Mouse (Mus musculus) hindbrain, embryonic 15.5 days (tissue): ENCODE measurements around the gene Rtl5. TPM values are rescaled to one million over a fixed set of nuclear protein-coding genes. Genes with fewer than 3 reads are reported as not detected.
A peak's percentile ranks its signal among the peaks of the same experiment; 100 is the strongest.

Experiments
- ATAC-seq: fragments of 200-750 bp; cut with Nextera tagmentation; 2 replicates; pipeline ENCODE4 v1.8.0; 2017; ENCODE audit warnings: low read depth, moderate number of reproducible peaks, moderate TSS enrichment; ENCODE audit not compliant: low FRiP score
- H3K27ac ChIP-seq: fragments of 300-500 bp; sonication (generic); replicated peaks from 2 replicates; pipeline ENCODE4 v1.5.1; 2015; ENCODE audit warnings: mild to moderate bottlenecking, inconsistent platforms
- H3K27me3 ChIP-seq: fragments of 300-500 bp; sonication (generic); 2 replicates; pipeline ENCODE4 v1.6.1; 2015; ENCODE audit warnings: control low read depth, inconsistent platforms
- H3K36me3 ChIP-seq: fragments of 300-500 bp; sonication (generic); 2 replicates; pipeline ENCODE4 v1.6.1; 2015; ENCODE audit warnings: control low read depth, inconsistent platforms
- H3K4me1 ChIP-seq: fragments of 300-500 bp; sonication (generic); replicated peaks from 2 replicates; pipeline ENCODE4 v1.6.1; 2015; ENCODE audit warnings: control low read depth, inconsistent platforms
- H3K4me2 ChIP-seq: fragments of 300-500 bp; sonication (generic); 2 replicates; pipeline ENCODE4 v1.6.1; 2015; ENCODE audit warnings: moderate library complexity, mild to moderate bottlenecking, inconsistent platforms
- H3K4me3 ChIP-seq: fragments of 300-500 bp; sonication (generic); 2 replicates; pipeline ENCODE4 v1.5.1; 2015; ENCODE audit warnings: mild to moderate bottlenecking, inconsistent platforms
- H3K9ac ChIP-seq: fragments of 300-500 bp; sonication (generic); 2 replicates; pipeline ENCODE4 v1.6.1; 2015; ENCODE audit warnings: inconsistent platforms
- H3K9me3 ChIP-seq: fragments of 300-500 bp; sonication (generic); 2 replicates; pipeline ENCODE4 v1.6.1; 2016; ENCODE audit warnings: control low read depth, inconsistent platforms
- WGBS: fragments of 180-500 bp; shearing (Covaris S2); methylation state at CpG from one replicate; pipeline ENCODE4 v1.1.7; 2015; 5-methylcytosine and 5-hydroxymethylcytosine counted together
- polyA plus RNA-seq: library from polyadenylated mRNA; unstranded; fragments of >200 nt; fragmentation: Nextera tagmentation; extraction: Ambion mirVana; gene quantifications from 2 replicates; pipeline ENCODE4 v1.2.1, GENCODE M21; 2015

The Rtl5 gene
- polyA plus RNA-seq, 1 experiment from 2014 or later, result 8.2 TPM

GRCm38 (mm10) chrX:102081076-102081475 is 10.0 kb upstream of the Rtl5 start:
- no peak overlapping the region for H3K4me2 ChIP-seq
- WGBS, result 47% methylated on average over 10 of the region's 10 CpGs
- H3K4me1 ChIP-seq, result peaks cover 21% of the 10 kb centered on the region
- H3K9me3 ChIP-seq, result no peaks in the 10 kb centered on the region
- H3K27me3 ChIP-seq, result no peaks in the 10 kb centered on the region
- H3K27ac ChIP-seq, result peak overlapping the region; percentile 83
- no peak overlapping the region for H3K4me3 ChIP-seq
- H3K9ac ChIP-seq, result no peak overlapping the region
- H3K36me3 ChIP-seq, result no peaks in the 10 kb centered on the region
- peak; percentile 14; the same call in 1 of the 2 replicates for ATAC-seq

- Histone ChIP-seq H3K27me3 (peaks cover 3% of the 10 kb centered on the region; the same call in 1 of the 2 replicates), H3K27ac (no peak overlapping the region), H3K4me2 (no peak overlapping the region), H3K4me1 (peaks cover 12% of the 10 kb centered on the region), H3K9me3 (no peaks in the 10 kb centered on the region), H3K9ac (no peak overlapping the region), H3K36me3 (no peaks in the 10 kb centered on the region), H3K4me3 (no peak overlapping the region)
- WGBS, result 85% methylated on average over 7 of the region's 7 CpGs
- ATAC-seq, result no peak
Measured at GRCm38 (mm10) chrX:102076886-102077765, 6.0 kb upstream of the Rtl5 start.

- no peaks in the 10 kb centered on the region for H3K36me3 ChIP-seq
- H3K4me3 ChIP-seq, result no peak overlapping the region
- ATAC-seq, result no peak
- 0 out of 2 replicates have a peak, but pooled peaks cover 5% of the 10 kb centered on the region for H3K4me1 ChIP-seq
- H3K27ac ChIP-seq, result no peak overlapping the region
- H3K27me3 ChIP-seq, result peaks cover 3% of the 10 kb centered on the region; the same call in 1 of the 2 replicates
- no peak overlapping the region for H3K4me2 ChIP-seq
- WGBS, result 82% methylated on average over 4 of the region's 4 CpGs
- no peaks in the 10 kb centered on the region for H3K9me3 ChIP-seq
- no peak overlapping the region for H3K9ac ChIP-seq
Measured at GRCm38 (mm10) chrX:102075158-102075557, 4.1 kb upstream of the Rtl5 start.

- 49% methylated on average over 5 of the region's 5 CpGs for WGBS
Measured at GRCm38 (mm10) chrX:102074435-102074834, 3.3 kb upstream of the Rtl5 start.

GRCm38 (mm10) chrX:102073605-102074325 is 2.7 kb upstream of the Rtl5 start:
- no peak for ATAC-seq
- H3K4me1 ChIP-seq, result 0 out of 2 replicates have a peak, but pooled peaks cover 5% of the 10 kb centered on the region
- peaks cover 3% of the 10 kb centered on the region; the same call in 1 of the 2 replicates for H3K27me3 ChIP-seq
- 64% methylated on average over 14 of the region's 14 CpGs for WGBS
- no peaks in the 10 kb centered on the region for H3K9me3 ChIP-seq
- no peak overlapping the region for H3K4me3 ChIP-seq
- no peak overlapping the region for H3K27ac ChIP-seq
- no peak overlapping the region for H3K4me2 ChIP-seq
- H3K9ac ChIP-seq, result no peak overlapping the region
- no peaks in the 10 kb centered on the region for H3K36me3 ChIP-seq

More at GRCm38 (mm10) chrX:102074435-102074834, 3.3 kb upstream of the Rtl5 start:
- Histone ChIP-seq H3K9ac (no peak overlapping the region), H3K27me3 (peaks cover 3% of the 10 kb centered on the region; the same call in 1 of the 2 replicates), H3K9me3 (no peaks in the 10 kb centered on the region), H3K4me3 (no peak overlapping the region), H3K36me3 (no peaks in the 10 kb centered on the region), H3K4me1 (0 out of 2 replicates have a peak, but pooled peaks cover 5% of the 10 kb centered on the region), H3K4me2 (no peak overlapping the region), H3K27ac (no peak overlapping the region)
- ATAC-seq, result no peak

GRCm38 (mm10) chrX:102071517-102071916 is 413 bp upstream of the Rtl5 start:
- Histone ChIP-seq H3K9me3 (no peaks in the 10 kb centered on the region), H3K4me3 (peak overlapping the region; percentile 58), H3K27me3 (peaks cover 3% of the 10 kb centered on the region; the same call in 1 of the 2 replicates), H3K9ac (peak overlapping the region; percentile 67), H3K36me3 (no peaks in the 10 kb centered on the region), H3K4me2 (peak overlapping the region; percentile 65), H3K4me1 (0 out of 2 replicates have a peak, but pooled peaks cover 12% of the 10 kb centered on the region), H3K27ac (peak overlapping the region; percentile 82)
- peak; percentile 6 for ATAC-seq
- 27% methylated on average over 2 of the region's 2 CpGs for WGBS

GRCm38 (mm10) chrX:102068811-102069540 is 2.1 kb downstream of the Rtl5 start:
- Histone ChIP-seq H3K9ac (no peak overlapping the region), H3K27me3 (peaks cover 3% of the 10 kb centered on the region; the same call in 1 of the 2 replicates), H3K4me2 (peak overlapping the region; percentile 65; the same call in 1 of the 2 replicates), H3K27ac (no peak overlapping the region), H3K9me3 (no peaks in the 10 kb centered on the region), H3K4me3 (no peak overlapping the region), H3K36me3 (no peaks in the 10 kb centered on the region), H3K4me1 (peaks cover 22% of the 10 kb centered on the region)
- WGBS, result 91% methylated on average over 23 of the region's 24 CpGs
- no peak for ATAC-seq

- 78% methylated on average over 6 of the region's 6 CpGs for WGBS
- no peaks in the 10 kb centered on the region for H3K9me3 ChIP-seq
- H3K27me3 ChIP-seq, result no peaks in the 10 kb centered on the region; the same call in 1 of the 2 replicates
- H3K4me3 ChIP-seq, result no peak overlapping the region
- H3K36me3 ChIP-seq, result no peaks in the 10 kb centered on the region
- no peak overlapping the region for H3K27ac ChIP-seq
- H3K4me2 ChIP-seq, result no peak overlapping the region
- ATAC-seq, result no peak
- H3K9ac ChIP-seq, result no peak overlapping the region
- H3K4me1 ChIP-seq, result peaks cover 22% of the 10 kb centered on the region
Measured at GRCm38 (mm10) chrX:102067118-102067517, 4.0 kb downstream of the Rtl5 start.

GRCm38 (mm10) chrX:102066134-102066533 is 5.0 kb downstream of the Rtl5 start:
- ATAC-seq, result no peak
- 18% methylated on average over 9 of the region's 9 CpGs for WGBS
- H3K27ac ChIP-seq, result no peak overlapping the region

GRCm38 (mm10) chrX:102065213-102065775 is 5.8 kb downstream of the Rtl5 start:
- no peaks in the 10 kb centered on the region for H3K36me3 ChIP-seq
- no peak overlapping the region for H3K4me2 ChIP-seq
- 49% methylated on average over 4 of the region's 4 CpGs for WGBS
- H3K9me3 ChIP-seq, result no peaks in the 10 kb centered on the region
- H3K27ac ChIP-seq, result no peak overlapping the region
- H3K27me3 ChIP-seq, result no peaks in the 10 kb centered on the region; the same call in 1 of the 2 replicates
- no peak overlapping the region for H3K9ac ChIP-seq
- peaks cover 19% of the 10 kb centered on the region for H3K4me1 ChIP-seq
- H3K4me3 ChIP-seq, result no peak overlapping the region
- no peak for ATAC-seq

More at GRCm38 (mm10) chrX:102066134-102066533, 5.0 kb downstream of the Rtl5 start:
- no peaks in the 10 kb centered on the region for H3K9me3 ChIP-seq
- no peak overlapping the region for H3K4me3 ChIP-seq
- no peaks in the 10 kb centered on the region; the same call in 1 of the 2 replicates for H3K27me3 ChIP-seq
- H3K36me3 ChIP-seq, result no peaks in the 10 kb centered on the region
- no peak overlapping the region for H3K9ac ChIP-seq
- H3K4me2 ChIP-seq, result no peak overlapping the region
- H3K4me1 ChIP-seq, result peaks cover 19% of the 10 kb centered on the region

- Histone ChIP-seq H3K9me3 (no peaks in the 10 kb centered on the region), H3K9ac (no peak overlapping the region), H3K4me2 (no peak overlapping the region), H3K27me3 (no peaks in the 10 kb centered on the region; the same call in 1 of the 2 replicates), H3K4me1 (peaks cover 19% of the 10 kb centered on the region), H3K36me3 (no peaks in the 10 kb centered on the region), H3K4me3 (no peak overlapping the region), H3K27ac (no peak overlapping the region)
- no peak for ATAC-seq
- 55% methylated on average over 3 of the region's 3 CpGs for WGBS
Measured at GRCm38 (mm10) chrX:102064062-102064461, 7.0 kb downstream of the Rtl5 start.
